Mouse (Mus musculus): ENCODE data around the gene Npas1.

- TF ChIP-seq CTCF (IDR thresholded peaks at IDR 0.05; ENCODE audit: low read depth, low read length): no peak
- no peak for TF ChIP-seq POLR2A (IDR thresholded peaks at IDR 0.05; ENCODE audit: borderline replicate concordance, low read depth, low read length)
These were observed 65.2 kb downstream of the Npas1 start for GRCm38 (mm10) chr7:16412220-16412896.

Measured in bone marrow macrophage, adult 2 months (primary cell).